Mouse (Mus musculus): ENCODE measurements around the gene Ccdc9. TPM values are rescaled to one million over a fixed set of nuclear protein-coding genes. Genes with fewer than 3 reads are reported as not detected.

Gene Ccdc9
- polyA plus RNA-seq, 1 experiment from 2014 or later, result 15.2 TPM

Other genes with a start within 250 kb of the Ccdc9 start
- 4.7 and 4.8 TPM in 2 replicates for gene Bicra, start 238.9 kb downstream of the Ccdc9 start, polyA plus RNA-seq (2015; fragmentation: Nextera tagmentation; extraction: Ambion mirVana)
- gene Zfp541, start 225.0 kb downstream of the Ccdc9 start, polyA plus RNA-seq (2015; fragmentation: Nextera tagmentation; extraction: Ambion mirVana), result 0.05 TPM in 1 of 2 replicates, not detected in the other
- 166 and 168 TPM in 2 replicates for gene Napa, start 188.3 kb downstream of the Ccdc9 start, polyA plus RNA-seq (2015; fragmentation: Nextera tagmentation; extraction: Ambion mirVana)
- 32.5 and 36.1 TPM in 2 replicates for gene Kptn, start 166.9 kb downstream of the Ccdc9 start, polyA plus RNA-seq (2015; fragmentation: Nextera tagmentation; extraction: Ambion mirVana)
- gene Slc8a2, start 157.0 kb downstream of the Ccdc9 start, polyA plus RNA-seq (2015; fragmentation: Nextera tagmentation; extraction: Ambion mirVana), result 0.15 and 0.20 TPM in 2 replicates
- 14.5 and 15.4 TPM in 2 replicates for gene Meis3, start 111.7 kb downstream of the Ccdc9 start, polyA plus RNA-seq (2015; fragmentation: Nextera tagmentation; extraction: Ambion mirVana)
- gene Dhx34, start 64.8 kb downstream of the Ccdc9 start, polyA plus RNA-seq (2015; fragmentation: Nextera tagmentation; extraction: Ambion mirVana), result 10.8 and 11.2 TPM in 2 replicates
- gene C5ar2, start 42.6 kb downstream of the Ccdc9 start, polyA plus RNA-seq (2015; fragmentation: Nextera tagmentation; extraction: Ambion mirVana), result 0.76 and 0.88 TPM in 2 replicates
- 2.6 and 3.2 TPM in 2 replicates for gene C5ar1, start 27.3 kb downstream of the Ccdc9 start, polyA plus RNA-seq (2015; fragmentation: Nextera tagmentation; extraction: Ambion mirVana)
- 6.9 and 9.0 TPM in 2 replicates for gene Inafm1, start 13.2 kb downstream of the Ccdc9 start, polyA plus RNA-seq (2015; fragmentation: Nextera tagmentation; extraction: Ambion mirVana)
- gene Bbc3, start 21.6 kb upstream of the Ccdc9 start, polyA plus RNA-seq (2015; fragmentation: Nextera tagmentation; extraction: Ambion mirVana), result 5.7 and 6.8 TPM in 2 replicates
- gene Sae1, start 101.0 kb upstream of the Ccdc9 start, polyA plus RNA-seq (2015; fragmentation: Nextera tagmentation; extraction: Ambion mirVana), result 211 and 235 TPM in 2 replicates
- 8.5 and 9.0 TPM in 2 replicates for gene Zc3h4, start 114.1 kb upstream of the Ccdc9 start, polyA plus RNA-seq (2015; fragmentation: Nextera tagmentation; extraction: Ambion mirVana)
- 81.6 and 82.1 TPM in 2 replicates for gene Tmem160, start 166.0 kb upstream of the Ccdc9 start, polyA plus RNA-seq (2015; fragmentation: Nextera tagmentation; extraction: Ambion mirVana)
- gene Npas1, start 190.9 kb upstream of the Ccdc9 start, polyA plus RNA-seq (2015; fragmentation: Nextera tagmentation; extraction: Ambion mirVana), result 0.49 and 0.59 TPM in 2 replicates